Mouse (Mus musculus) limb, embryonic 15.5 days (tissue): ENCODE measurements around the gene Slx4ip. TPM values are rescaled to one million over a fixed set of nuclear protein-coding genes. Genes with fewer than 3 reads are reported as not detected.

Experiments
- ATAC-seq: fragments of 200-750 bp; cut with Nextera tagmentation; 2 replicates; pipeline ENCODE4 v1.8.0; 2017; ENCODE audit warnings: low read depth, moderate TSS enrichment; ENCODE audit not compliant: insufficient number of reproducible peaks, low FRiP score, low TSS enrichment
- H3K27ac ChIP-seq: fragments of 300-500 bp; sonication (generic); 2 replicates; pipeline ENCODE4 v1.5.1; 2015; ENCODE audit warnings: moderate library complexity, mild to moderate bottlenecking, inconsistent platforms
- H3K27me3 ChIP-seq: fragments of 300-500 bp; sonication (generic); 2 replicates; pipeline ENCODE4 v1.6.1; 2015; ENCODE audit warnings: inconsistent platforms
- H3K36me3 ChIP-seq: fragments of 300-500 bp; sonication (generic); 2 replicates; pipeline ENCODE4 v1.6.1; 2015; ENCODE audit warnings: inconsistent platforms
- H3K4me1 ChIP-seq: fragments of 300-500 bp; sonication (generic); 2 replicates; pipeline ENCODE4 v1.6.1; 2015; ENCODE audit warnings: inconsistent platforms
- H3K4me2 ChIP-seq: fragments of 300-500 bp; sonication (generic); 2 replicates; pipeline ENCODE4 v1.6.1; 2015; ENCODE audit warnings: mild to moderate bottlenecking, inconsistent platforms
- H3K4me3 ChIP-seq: fragments of 300-500 bp; sonication (generic); 2 replicates; pipeline ENCODE4 v1.5.1; 2015; ENCODE audit warnings: mild to moderate bottlenecking, inconsistent platforms
- H3K9ac ChIP-seq: fragments of 300-500 bp; sonication (generic); 2 replicates; pipeline ENCODE4 v1.6.1; 2015; ENCODE audit warnings: inconsistent platforms
- H3K9me3 ChIP-seq: fragments of 300-500 bp; sonication (generic); 2 replicates; pipeline ENCODE4 v1.6.1; 2016; ENCODE audit warnings: inconsistent platforms
- WGBS: fragments of 180-500 bp; shearing (Covaris S2); methylation state at CpG from one replicate; pipeline ENCODE4 v1.1.7; 2015; 5-methylcytosine and 5-hydroxymethylcytosine counted together
- polyA plus RNA-seq: library from polyadenylated mRNA; unstranded; fragments of >200 nt; fragmentation: Nextera tagmentation; extraction: Ambion mirVana; gene quantifications from 2 replicates; pipeline ENCODE4 v1.2.1, GENCODE M21; 2015

Gene Slx4ip
- polyA plus RNA-seq, 1 experiment from 2014 or later: 6.5 TPM

- no peak overlapping the region for H3K4me2 ChIP-seq
- WGBS: 21% methylated on average over 9 of the region's 9 CpGs
- H3K36me3 ChIP-seq: no peaks in the 10 kb centered on the region
- peaks cover 31% of the 10 kb centered on the region for H3K4me1 ChIP-seq
- H3K27ac ChIP-seq: peak overlapping the region; percentile 47; the same call in 1 of the 2 replicates
- H3K4me3 ChIP-seq: no peak overlapping the region
- ATAC-seq: 0 out of 2 replicates have a peak, but pooled peaks have one; percentile 57
- peaks cover 9% of the 10 kb centered on the region for H3K27me3 ChIP-seq
- H3K9me3 ChIP-seq: no peaks in the 10 kb centered on the region
- H3K9ac ChIP-seq: no peak overlapping the region
These were observed 64.9 kb downstream of the Slx4ip start for GRCm38 (mm10) chr2:136955726-136956571.

- peaks cover 9% of the 10 kb centered on the region for H3K27me3 ChIP-seq
- H3K4me3 ChIP-seq: no peak overlapping the region
- no peak overlapping the region for H3K4me2 ChIP-seq
- no peak overlapping the region for H3K27ac ChIP-seq
- peaks cover 28% of the 10 kb centered on the region for H3K4me1 ChIP-seq
- H3K9ac ChIP-seq: no peak overlapping the region
- 83% methylated on average over 3 of the region's 3 CpGs for WGBS
- no peaks in the 10 kb centered on the region for H3K9me3 ChIP-seq
- no peaks in the 10 kb centered on the region for H3K36me3 ChIP-seq
- ATAC-seq: no peak
These were observed 67.7 kb downstream of the Slx4ip start for GRCm38 (mm10) chr2:136958697-136959096.

- Histone ChIP-seq H3K36me3 (no peaks in the 10 kb centered on the region), H3K4me1 (no peaks in the 10 kb centered on the region), H3K27ac (no peak overlapping the region), H3K9me3 (no peaks in the 10 kb centered on the region), H3K4me2 (no peak overlapping the region), H3K9ac (no peak overlapping the region), H3K27me3 (no peaks in the 10 kb centered on the region), H3K4me3 (no peak overlapping the region)
- WGBS: 50% methylated on average over 1 of the region's 1 CpGs
- no peak for ATAC-seq
These were observed 84.8 kb downstream of the Slx4ip start for GRCm38 (mm10) chr2:136975774-136976173.

GRCm38 (mm10) chr2:136979056-136979772, 88.2 kb downstream of the Slx4ip start:
- WGBS: 80% methylated on average over 6 of the region's 6 CpGs

GRCm38 (mm10) chr2:136981062-136981879, 90.3 kb downstream of the Slx4ip start:
- H3K9me3 ChIP-seq: no peaks in the 10 kb centered on the region
- no peak overlapping the region for H3K4me2 ChIP-seq
- H3K9ac ChIP-seq: no peak overlapping the region
- no peak overlapping the region for H3K27ac ChIP-seq
- no peaks in the 10 kb centered on the region for H3K36me3 ChIP-seq
- H3K27me3 ChIP-seq: no peaks in the 10 kb centered on the region
- no peak overlapping the region for H3K4me3 ChIP-seq
- WGBS: 78% methylated on average over 10 of the region's 10 CpGs
- H3K4me1 ChIP-seq: no peaks in the 10 kb centered on the region
- ATAC-seq: no peak

More at GRCm38 (mm10) chr2:136979056-136979772, 88.2 kb downstream of the Slx4ip start:
- H3K36me3 ChIP-seq: no peaks in the 10 kb centered on the region
- no peaks in the 10 kb centered on the region for H3K4me1 ChIP-seq
- H3K9ac ChIP-seq: no peak overlapping the region
- H3K9me3 ChIP-seq: no peaks in the 10 kb centered on the region
- ATAC-seq: no peak
- H3K4me2 ChIP-seq: no peak overlapping the region
- no peak overlapping the region for H3K4me3 ChIP-seq
- H3K27ac ChIP-seq: no peak overlapping the region
- no peaks in the 10 kb centered on the region for H3K27me3 ChIP-seq

GRCm38 (mm10) chr2:136983959-136984358, 92.9 kb downstream of the Slx4ip start:
- Histone ChIP-seq H3K36me3 (no peaks in the 10 kb centered on the region), H3K4me3 (no peak overlapping the region), H3K27ac (no peak overlapping the region), H3K27me3 (no peaks in the 10 kb centered on the region), H3K9ac (no peak overlapping the region), H3K4me1 (no peaks in the 10 kb centered on the region), H3K9me3 (no peaks in the 10 kb centered on the region), H3K4me2 (no peak overlapping the region)
- ATAC-seq: no peak
- 64% methylated on average over 2 of the region's 2 CpGs for WGBS

- Histone ChIP-seq H3K4me1 (no peaks in the 10 kb centered on the region), H3K4me2 (no peak overlapping the region), H3K4me3 (no peak overlapping the region), H3K9ac (no peak overlapping the region), H3K36me3 (no peaks in the 10 kb centered on the region), H3K27me3 (no peaks in the 10 kb centered on the region), H3K27ac (no peak overlapping the region), H3K9me3 (no peaks in the 10 kb centered on the region)
- no peak for ATAC-seq
- 68% methylated on average over 6 of the region's 6 CpGs for WGBS
These were observed 95.1 kb downstream of the Slx4ip start for GRCm38 (mm10) chr2:136985998-136986730.

- H3K27me3 ChIP-seq: no peaks in the 10 kb centered on the region
- ATAC-seq: no peak
- H3K27ac ChIP-seq: no peak overlapping the region
- H3K9me3 ChIP-seq: no peaks in the 10 kb centered on the region
- no peaks in the 10 kb centered on the region for H3K36me3 ChIP-seq
- H3K4me1 ChIP-seq: no peaks in the 10 kb centered on the region
- H3K9ac ChIP-seq: no peak overlapping the region
- H3K4me3 ChIP-seq: no peak overlapping the region
- H3K4me2 ChIP-seq: no peak overlapping the region
- 87% methylated on average over 3 of the region's 3 CpGs for WGBS
These were observed 102.1 kb downstream of the Slx4ip start for GRCm38 (mm10) chr2:136993116-136993515.

- Histone ChIP-seq H3K27ac (no peak overlapping the region), H3K27me3 (no peaks in the 10 kb centered on the region), H3K4me3 (no peak overlapping the region), H3K9ac (no peak overlapping the region), H3K9me3 (no peaks in the 10 kb centered on the region), H3K4me1 (no peaks in the 10 kb centered on the region), H3K4me2 (no peak overlapping the region), H3K36me3 (no peaks in the 10 kb centered on the region)
- no peak for ATAC-seq
These were observed 106.1 kb downstream of the Slx4ip start for GRCm38 (mm10) chr2:136997104-136997503.

- no peaks in the 10 kb centered on the region for H3K4me1 ChIP-seq
- H3K9ac ChIP-seq: no peak overlapping the region
- no peaks in the 10 kb centered on the region for H3K27me3 ChIP-seq
- H3K4me3 ChIP-seq: no peak overlapping the region
- no peak overlapping the region for H3K27ac ChIP-seq
- no peak for ATAC-seq
- H3K36me3 ChIP-seq: no peaks in the 10 kb centered on the region
- H3K9me3 ChIP-seq: no peaks in the 10 kb centered on the region
- no peak overlapping the region for H3K4me2 ChIP-seq
- 94% methylated on average over 1 of the region's 1 CpGs for WGBS
These were observed 111.0 kb downstream of the Slx4ip start for GRCm38 (mm10) chr2:137002031-137002430.

GRCm38 (mm10) chr2:137006656-137007055, 115.6 kb downstream of the Slx4ip start:
- Histone ChIP-seq H3K27me3 (no peaks in the 10 kb centered on the region), H3K4me3 (no peak overlapping the region), H3K36me3 (no peaks in the 10 kb centered on the region), H3K4me2 (no peak overlapping the region), H3K27ac (no peak overlapping the region), H3K9me3 (no peaks in the 10 kb centered on the region), H3K9ac (no peak overlapping the region), H3K4me1 (no peaks in the 10 kb centered on the region)
- 89% methylated on average over 1 of the region's 1 CpGs for WGBS
- no peak for ATAC-seq
